Mouse (Mus musculus) heart, embryonic 11.5 days (tissue): ENCODE data around the gene Skp2. TPM values are rescaled to one million over a fixed set of nuclear protein-coding genes. Genes with fewer than 3 reads are reported as not detected.

Experiments
- ATAC-seq: fragments of 200-750 bp; cut with Nextera tagmentation; replicated peaks from 2 replicates; pipeline ENCODE4 v1.8.0; 2017; ENCODE audit warnings: moderate library complexity; ENCODE audit not compliant: insufficient number of reproducible peaks, low FRiP score, low TSS enrichment
- H3K27ac ChIP-seq: fragments of 300-500 bp; sonication (generic); 2 replicates; pipeline ENCODE4 v1.5.1; 2014; ENCODE audit warnings: mild to moderate bottlenecking, low read depth, low read length
- H3K27me3 ChIP-seq: fragments of 300-500 bp; sonication (generic); 2 replicates; pipeline ENCODE4 v1.6.1; 2014; ENCODE audit warnings: mild to moderate bottlenecking, low read length, mixed read lengths; ENCODE audit not compliant: control insufficient read depth, insufficient read depth
- H3K36me3 ChIP-seq: fragments of 300-500 bp; sonication (generic); 2 replicates; pipeline ENCODE4 v1.6.1; 2014; ENCODE audit warnings: mild to moderate bottlenecking, low read length, moderate library complexity, mixed read lengths; ENCODE audit not compliant: control insufficient read depth, insufficient read depth
- H3K4me1 ChIP-seq: fragments of 300-500 bp; sonication (generic); 2 replicates; pipeline ENCODE4 v1.6.1; 2014; ENCODE audit warnings: low read length; ENCODE audit not compliant: control insufficient read depth, insufficient read depth
- H3K4me2 ChIP-seq: fragments of 300-500 bp; sonication (generic); 2 replicates; pipeline ENCODE4 v1.6.1; 2014; ENCODE audit warnings: mild to moderate bottlenecking, moderate library complexity
- H3K4me3 ChIP-seq: fragments of 300-500 bp; sonication (generic); 2 replicates; pipeline ENCODE4 v1.5.1; 2014; ENCODE audit warnings: low read depth, low read length
- H3K9ac ChIP-seq: fragments of 300-500 bp; sonication (generic); 2 replicates; pipeline ENCODE4 v1.6.1; 2014; ENCODE audit warnings: mild to moderate bottlenecking, low read depth, low read length, moderate library complexity
- H3K9me3 ChIP-seq: fragments of 300-500 bp; sonication (generic); replicated peaks from 2 replicates; pipeline ENCODE4 v1.6.1; 2016; ENCODE audit warnings: low read length; ENCODE audit not compliant: control insufficient read depth
- WGBS: fragments of 180-500 bp; shearing (Covaris S2); extraction: QIAGEN DNeasy Blood & Tissue Kit; methylation state at CpG from one replicate; pipeline ENCODE4 v1.1.7; 2014; ENCODE audit not compliant: insufficient replicate concordance; 5-methylcytosine and 5-hydroxymethylcytosine counted together
- polyA plus RNA-seq: library from polyadenylated mRNA; unstranded; fragments of >200 nt; fragmentation: Nextera tagmentation; extraction: Ambion mirVana; gene quantifications from 2 replicates; pipeline ENCODE4 v1.2.1, GENCODE M21; 2014

Skp2 gene
- polyA plus RNA-seq, 1 experiment from 2014 or later: 53.3 TPM

- H3K27ac ChIP-seq: no peak overlapping the region
- H3K27me3 ChIP-seq: no peaks in the 10 kb centered on the region
- WGBS: 91% methylated on average over 4 of the region's 4 CpGs
- no peak overlapping the region for H3K4me2 ChIP-seq
- no peak overlapping the region for H3K9ac ChIP-seq
- no peaks in the 10 kb centered on the region for H3K9me3 ChIP-seq
- H3K4me1 ChIP-seq: no peaks in the 10 kb centered on the region
- ATAC-seq: no peak
- H3K4me3 ChIP-seq: no peak overlapping the region
- H3K36me3 ChIP-seq: peaks cover 30% of the 10 kb centered on the region
Observed at GRCm38 (mm10) chr15:9122989-9123388, 32.2 kb downstream of the Skp2 start.

GRCm38 (mm10) chr15:9120081-9120480 is 35.1 kb downstream of the Skp2 start:
- H3K27ac ChIP-seq: no peak overlapping the region
- no peak overlapping the region for H3K4me3 ChIP-seq
- H3K27me3 ChIP-seq: no peaks in the 10 kb centered on the region
- 95% methylated on average over 2 of the region's 2 CpGs for WGBS
- H3K36me3 ChIP-seq: peaks cover 38% of the 10 kb centered on the region
- H3K9ac ChIP-seq: no peak overlapping the region
- no peak for ATAC-seq
- H3K4me1 ChIP-seq: no peaks in the 10 kb centered on the region
- H3K9me3 ChIP-seq: no peaks in the 10 kb centered on the region
- no peak overlapping the region for H3K4me2 ChIP-seq

GRCm38 (mm10) chr15:9118852-9119251 is 36.4 kb downstream of the Skp2 start:
- H3K27me3 ChIP-seq: no peaks in the 10 kb centered on the region
- H3K9me3 ChIP-seq: no peaks in the 10 kb centered on the region
- WGBS: 85% methylated on average over 4 of the region's 4 CpGs
- H3K4me2 ChIP-seq: no peak overlapping the region
- no peak for ATAC-seq
- no peak overlapping the region for H3K27ac ChIP-seq
- peaks cover 32% of the 10 kb centered on the region for H3K36me3 ChIP-seq
- H3K9ac ChIP-seq: no peak overlapping the region
- H3K4me1 ChIP-seq: no peaks in the 10 kb centered on the region
- no peak overlapping the region for H3K4me3 ChIP-seq

GRCm38 (mm10) chr15:9114599-9114998 is 40.6 kb downstream of the Skp2 start:
- 60% methylated on average over 5 of the region's 5 CpGs for WGBS
- H3K4me3 ChIP-seq: no peak overlapping the region
- H3K27ac ChIP-seq: no peak overlapping the region
- peaks cover 15% of the 10 kb centered on the region for H3K36me3 ChIP-seq
- no peak for ATAC-seq
- H3K4me2 ChIP-seq: no peak overlapping the region
- H3K9me3 ChIP-seq: no peaks in the 10 kb centered on the region
- no peaks in the 10 kb centered on the region for H3K4me1 ChIP-seq
- no peak overlapping the region for H3K9ac ChIP-seq
- H3K27me3 ChIP-seq: no peaks in the 10 kb centered on the region

- H3K27ac ChIP-seq: no peak overlapping the region
- ATAC-seq: no peak
- no peak overlapping the region for H3K4me3 ChIP-seq
- H3K27me3 ChIP-seq: no peaks in the 10 kb centered on the region
- WGBS: 78% methylated on average over 4 of the region's 4 CpGs
- no peaks in the 10 kb centered on the region for H3K4me1 ChIP-seq
- H3K4me2 ChIP-seq: no peak overlapping the region
- no peaks in the 10 kb centered on the region for H3K9me3 ChIP-seq
- no peak overlapping the region for H3K9ac ChIP-seq
- H3K36me3 ChIP-seq: peaks cover 14% of the 10 kb centered on the region
Observed at GRCm38 (mm10) chr15:9114131-9114530, 41.1 kb downstream of the Skp2 start.

GRCm38 (mm10) chr15:9113556-9113955 is 41.7 kb downstream of the Skp2 start:
- WGBS: 81% methylated on average over 9 of the region's 9 CpGs
- H3K4me1 ChIP-seq: no peaks in the 10 kb centered on the region
- no peak overlapping the region for H3K27ac ChIP-seq
- H3K36me3 ChIP-seq: peaks cover 10% of the 10 kb centered on the region
- no peaks in the 10 kb centered on the region for H3K9me3 ChIP-seq
- no peak overlapping the region for H3K4me3 ChIP-seq
- no peak overlapping the region for H3K9ac ChIP-seq
- H3K27me3 ChIP-seq: no peaks in the 10 kb centered on the region
- no peak for ATAC-seq
- no peak overlapping the region for H3K4me2 ChIP-seq

GRCm38 (mm10) chr15:9111648-9112047 is 43.6 kb downstream of the Skp2 start:
- Histone ChIP-seq H3K9me3 (no peaks in the 10 kb centered on the region), H3K27ac (no peak overlapping the region), H3K9ac (no peak overlapping the region), H3K27me3 (no peaks in the 10 kb centered on the region), H3K4me2 (no peak overlapping the region), H3K4me1 (no peaks in the 10 kb centered on the region), H3K4me3 (no peak overlapping the region), H3K36me3 (peaks cover 11% of the 10 kb centered on the region)
- 80% methylated on average over 3 of the region's 3 CpGs for WGBS
- no peak for ATAC-seq

- Histone ChIP-seq H3K9me3 (no peaks in the 10 kb centered on the region), H3K27me3 (no peaks in the 10 kb centered on the region), H3K27ac (no peak overlapping the region), H3K9ac (no peak overlapping the region), H3K4me2 (no peak overlapping the region), H3K4me3 (no peak overlapping the region), H3K36me3 (peaks cover 10% of the 10 kb centered on the region), H3K4me1 (no peaks in the 10 kb centered on the region)
- WGBS: 86% methylated on average over 6 of the region's 6 CpGs
- no peak for ATAC-seq
Observed at GRCm38 (mm10) chr15:9110526-9111347, 44.5 kb downstream of the Skp2 start.
